Mouse (Mus musculus) cerebellum, adult 2 months (tissue): ENCODE measurements around the gene N4bp2l1.

Experiments
- CTCF ChIP-seq: fragments of 200-500 bp; IDR thresholded peaks from 2 replicates; pipeline ENCODE4 v1.5.1; 2011; ENCODE audit warnings: low read depth, mild to moderate bottlenecking, control low read depth, low read length, moderate library complexity, borderline replicate concordance; ENCODE audit not compliant: insufficient read depth
- POLR2A ChIP-seq: fragments of 200-500 bp; IDR thresholded peaks from 2 replicates; pipeline ENCODE4 v1.6.1; 2011; ENCODE audit warnings: low read length, control low read depth, borderline replicate concordance; ENCODE audit not compliant: insufficient read depth

DNA sequence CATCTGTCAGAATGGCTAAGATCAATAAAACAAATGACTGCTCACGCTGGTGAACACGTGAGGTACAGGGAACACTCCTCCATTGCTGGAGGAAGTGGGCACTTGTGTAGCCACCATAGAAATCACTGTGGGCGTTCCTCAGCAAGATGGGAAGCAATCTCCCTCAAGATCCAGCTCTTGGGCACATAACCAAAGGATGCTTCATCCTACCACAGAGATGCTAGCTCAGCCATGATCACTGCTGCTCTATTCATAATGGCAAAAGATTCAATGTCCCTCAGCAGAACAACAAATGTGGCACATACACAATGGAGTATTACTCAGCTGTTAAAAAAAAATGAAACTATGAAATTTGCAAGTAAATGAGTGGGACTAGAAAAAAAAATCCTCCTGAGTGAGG, 19.7 kb upstream of the N4bp2l1 start:
- TF ChIP-seq POLR2A (no peak), CTCF (no peak)
